Mouse (Mus musculus) hindbrain, embryonic 16.5 days (tissue): ENCODE data around the gene Tmem82. TPM values are rescaled to one million over a fixed set of nuclear protein-coding genes. Genes with fewer than 3 reads are reported as not detected.

Experiments used
- ATAC-seq: fragments of 200-750 bp; cut with Nextera tagmentation; 2 replicates; pipeline ENCODE4 v1.8.0; 2017; ENCODE audit warnings: moderate TSS enrichment, moderate library complexity
- H3K27ac ChIP-seq: fragments of 300-500 bp; sonication (generic); 2 replicates; pipeline ENCODE4 v1.5.1; 2014; ENCODE audit warnings: low read depth, mild to moderate bottlenecking, control low read depth, low read length, moderate library complexity
- H3K27me3 ChIP-seq: fragments of 300-500 bp; sonication (generic); replicated peaks from 2 replicates; pipeline ENCODE4 v1.6.1; 2014; ENCODE audit warnings: low read length; ENCODE audit not compliant: control insufficient read depth, insufficient read depth
- H3K36me3 ChIP-seq: fragments of 300-500 bp; sonication (generic); 2 replicates; pipeline ENCODE4 v1.6.1; 2014; ENCODE audit warnings: mild to moderate bottlenecking, low read length, moderate library complexity, mixed read lengths; ENCODE audit not compliant: control insufficient read depth, insufficient read depth
- H3K4me1 ChIP-seq: fragments of 300-500 bp; sonication (generic); 2 replicates; pipeline ENCODE4 v1.6.1; 2014; ENCODE audit warnings: low read depth, low read length; ENCODE audit not compliant: control insufficient read depth, insufficient read depth
- H3K4me2 ChIP-seq: fragments of 300-500 bp; sonication (generic); 2 replicates; pipeline ENCODE4 v1.6.1; 2014; ENCODE audit warnings: mild to moderate bottlenecking, low read length, control low read depth, moderate library complexity
- H3K4me3 ChIP-seq: fragments of 300-500 bp; sonication (generic); 2 replicates; pipeline ENCODE4 v1.5.1; 2014; ENCODE audit warnings: mild to moderate bottlenecking, low read length, control low read depth, moderate library complexity
- H3K9ac ChIP-seq: fragments of 300-500 bp; sonication (generic); 2 replicates; pipeline ENCODE4 v1.6.1; 2014; ENCODE audit warnings: low read depth, mild to moderate bottlenecking, control low read depth, low read length, moderate library complexity
- H3K9me3 ChIP-seq: fragments of 300-500 bp; sonication (generic); 2 replicates; pipeline ENCODE4 v1.6.1; 2014; ENCODE audit warnings: mild to moderate bottlenecking, low read length, moderate library complexity; ENCODE audit not compliant: control insufficient read depth
- WGBS: fragments of 180-500 bp; shearing (Covaris S2); extraction: QIAGEN DNeasy Blood & Tissue Kit; methylation state at CpG from one replicate; pipeline ENCODE4 v1.1.7; 2014; 5-methylcytosine and 5-hydroxymethylcytosine counted together
- polyA plus RNA-seq: library from polyadenylated mRNA; unstranded; fragments of >200 nt; fragmentation: Nextera tagmentation; extraction: Ambion mirVana; gene quantifications from 2 replicates; pipeline ENCODE4 v1.2.1, GENCODE M21; 2015

Tmem82 gene
- polyA plus RNA-seq, 1 experiment from 2014 or later = 0.45 TPM

DNA sequence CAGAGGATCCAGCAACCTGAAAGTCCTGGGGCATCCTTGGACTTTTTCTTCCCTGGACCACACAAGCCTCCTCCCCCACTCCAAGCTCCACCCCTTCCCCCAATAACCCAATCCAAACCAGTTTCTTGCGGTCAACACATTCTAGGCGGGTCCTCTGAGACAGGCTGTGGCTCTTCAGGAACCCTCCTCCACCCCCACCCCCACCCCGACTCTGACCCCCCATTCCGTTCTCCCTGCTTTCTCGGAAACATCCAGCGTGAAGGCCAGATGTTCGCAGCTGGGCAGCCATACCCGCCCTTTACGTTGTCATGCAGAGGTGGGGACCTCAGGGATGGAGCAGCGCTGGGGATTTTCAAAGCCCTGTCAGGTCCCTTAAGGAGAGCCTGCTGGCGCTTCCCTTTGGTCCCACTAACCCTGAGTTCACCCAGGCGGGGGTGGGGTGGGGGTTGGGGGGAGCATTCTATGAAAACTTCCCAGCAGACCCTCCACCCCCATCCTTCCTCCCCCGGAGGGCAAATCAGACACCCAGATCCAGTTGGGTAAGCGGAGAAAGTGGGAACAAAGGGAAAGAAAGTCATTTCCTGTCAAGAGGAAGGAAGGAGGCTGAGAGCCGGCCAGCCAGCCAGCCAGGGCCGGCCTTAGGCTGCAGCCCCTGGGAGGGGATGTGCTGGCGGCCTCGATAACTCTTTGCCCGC is 20.1 kb downstream of the Tmem82 start:
- Histone ChIP-seq H3K27ac (no peak overlapping the region), H3K4me1 (peaks cover 18% of the 10 kb centered on the region), H3K9me3 (no peaks in the 10 kb centered on the region), H3K4me2 (peak overlapping the region; percentile 94), H3K36me3 (no peaks in the 10 kb centered on the region), H3K4me3 (peak overlapping the region; percentile 66), H3K27me3 (no peaks in the 10 kb centered on the region; the same call in 1 of the 2 replicates), H3K9ac (peak overlapping the region; percentile 81)
- 1% methylated on average over 19 of the region's 19 CpGs for WGBS
- ATAC-seq = no peak

DNA sequence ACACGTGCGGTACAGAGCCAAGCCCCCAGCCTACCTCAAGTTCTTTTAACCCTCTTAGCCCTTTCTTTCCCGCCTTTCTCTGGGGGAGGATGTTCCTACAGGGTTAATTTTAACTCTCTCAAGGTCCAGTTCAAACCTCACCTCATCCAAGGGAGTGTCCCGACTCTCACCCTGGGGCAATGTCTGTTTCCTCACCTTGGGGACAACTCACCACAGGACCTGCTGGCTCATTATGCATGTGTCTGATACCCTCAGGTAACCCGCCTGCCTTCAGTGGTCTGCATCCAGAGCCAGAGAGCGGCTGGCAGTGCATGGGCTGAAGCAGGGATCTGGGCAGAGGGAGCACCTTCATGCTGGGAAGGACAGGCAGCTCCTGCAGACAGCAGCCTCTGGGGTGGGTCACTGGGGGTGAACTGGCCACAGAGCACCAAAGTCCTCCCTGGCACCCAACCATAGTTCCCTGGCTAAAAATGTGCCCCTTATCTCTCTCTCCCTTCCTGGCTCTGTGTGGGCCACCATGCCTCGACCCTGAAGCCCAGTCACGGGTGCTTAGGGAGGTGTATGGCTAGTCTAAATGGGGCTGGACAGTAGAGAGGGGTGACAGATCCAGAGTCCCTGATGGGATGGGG is 21.6 kb downstream of the Tmem82 start:
- no peak for ATAC-seq
- WGBS = 90% methylated on average over 8 of the region's 8 CpGs
- Histone ChIP-seq H3K36me3 (no peaks in the 10 kb centered on the region), H3K27ac (no peak overlapping the region), H3K4me1 (peaks cover 18% of the 10 kb centered on the region), H3K4me3 (no peak overlapping the region), H3K27me3 (no peaks in the 10 kb centered on the region; the same call in 1 of the 2 replicates), H3K4me2 (no peak overlapping the region), H3K9me3 (no peaks in the 10 kb centered on the region), H3K9ac (no peak overlapping the region)

DNA sequence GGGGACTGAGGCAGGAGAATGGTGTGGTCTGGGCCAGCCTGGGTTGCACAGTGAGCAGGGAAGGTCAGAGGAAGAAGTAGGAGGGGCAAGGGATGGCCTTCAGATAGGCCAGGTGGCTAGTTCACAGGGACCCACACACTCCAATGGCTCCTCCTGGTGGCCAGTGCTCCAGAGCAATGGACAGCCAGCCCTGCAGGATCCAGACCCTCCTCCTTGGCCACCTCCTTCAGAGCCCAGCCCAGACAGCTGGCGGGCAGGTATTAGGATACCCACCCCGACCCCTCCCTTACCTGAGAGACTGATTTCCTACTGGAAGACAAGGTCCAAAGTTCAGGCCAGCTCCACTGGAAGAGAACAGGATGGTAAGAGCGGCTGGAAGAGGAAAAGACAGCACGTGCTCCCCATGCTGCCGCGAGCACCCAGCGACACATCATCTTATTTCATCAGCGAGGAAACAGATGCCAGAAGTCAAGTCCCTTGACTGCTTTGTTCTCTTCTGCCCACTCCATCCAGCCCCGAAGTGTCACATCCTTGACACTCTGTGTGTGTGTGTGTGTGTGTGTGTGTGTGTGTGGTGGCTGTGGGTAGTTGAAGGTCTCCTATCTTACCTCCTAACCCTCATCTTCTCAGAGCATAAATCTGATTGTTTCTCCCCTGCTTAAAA is 22.7 kb downstream of the Tmem82 start:
- no peak overlapping the region for H3K4me2 ChIP-seq
- ATAC-seq = no peak
- H3K4me3 ChIP-seq = no peak overlapping the region
- no peak overlapping the region for H3K27ac ChIP-seq
- no peaks in the 10 kb centered on the region for H3K36me3 ChIP-seq
- peaks cover 18% of the 10 kb centered on the region for H3K4me1 ChIP-seq
- H3K27me3 ChIP-seq = no peaks in the 10 kb centered on the region; the same call in 1 of the 2 replicates
- no peaks in the 10 kb centered on the region for H3K9me3 ChIP-seq
- WGBS = 86% methylated on average over 9 of the region's 9 CpGs
- no peak overlapping the region for H3K9ac ChIP-seq

DNA sequence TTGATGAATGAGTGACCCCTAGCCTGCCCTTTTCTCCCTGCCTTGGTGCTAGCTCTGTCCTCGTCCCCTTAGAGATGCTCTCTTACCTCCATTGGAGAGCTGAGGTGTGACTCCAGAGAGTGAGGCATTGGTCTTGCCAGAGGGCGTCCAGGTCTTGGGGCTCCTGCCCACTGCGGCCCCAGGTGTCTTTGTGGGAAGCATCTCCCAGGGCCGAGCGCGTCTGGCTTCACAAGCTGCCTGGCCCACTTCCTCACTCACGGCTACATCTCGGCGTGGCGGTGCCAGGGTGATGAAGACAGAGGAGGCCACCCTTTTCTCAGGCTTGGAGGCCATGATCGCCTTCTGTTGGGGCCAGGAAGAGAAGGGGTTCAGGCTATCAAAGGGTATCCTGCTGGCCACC is 23.3 kb downstream of the Tmem82 start:
- 95% methylated on average over 11 of the region's 11 CpGs for WGBS
- ATAC-seq = no peak
- no peak overlapping the region for H3K4me2 ChIP-seq

DNA sequence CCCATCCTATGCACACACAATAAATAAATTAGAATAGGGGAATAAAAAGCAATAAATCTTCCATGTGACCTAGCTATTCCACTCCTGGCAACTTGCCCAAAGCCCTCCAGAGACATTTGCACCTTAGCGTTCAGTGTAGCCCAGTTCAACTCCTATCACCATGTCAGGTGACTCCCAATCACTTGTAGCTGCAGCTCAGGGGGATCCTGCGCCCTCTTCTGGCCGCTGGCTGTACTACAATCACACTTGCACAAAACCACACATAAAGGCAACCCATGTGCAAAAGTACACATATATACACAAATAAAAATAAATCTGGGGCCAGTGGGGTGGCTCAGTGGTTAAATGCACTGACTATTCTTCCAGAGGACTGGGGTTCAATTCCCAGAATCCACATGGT is 26.9 kb downstream of the Tmem82 start:
- ATAC-seq = no peak
- Histone ChIP-seq H3K36me3 (no peaks in the 10 kb centered on the region), H3K27me3 (no peaks in the 10 kb centered on the region), H3K27ac (no peak overlapping the region), H3K4me2 (no peak overlapping the region), H3K4me3 (no peak overlapping the region), H3K4me1 (no peaks in the 10 kb centered on the region), H3K9ac (no peak overlapping the region), H3K9me3 (no peaks in the 10 kb centered on the region)
- WGBS = 21% methylated on average over 3 of the region's 3 CpGs

More for the DNA sequence above, 23.3 kb downstream of the Tmem82 start:
- peaks cover 17% of the 10 kb centered on the region for H3K4me1 ChIP-seq
- H3K27ac ChIP-seq = no peak overlapping the region
- no peaks in the 10 kb centered on the region; the same call in 1 of the 2 replicates for H3K27me3 ChIP-seq
- no peak overlapping the region for H3K4me3 ChIP-seq
- H3K9ac ChIP-seq = no peak overlapping the region
- no peaks in the 10 kb centered on the region for H3K36me3 ChIP-seq
- no peaks in the 10 kb centered on the region for H3K9me3 ChIP-seq

DNA sequence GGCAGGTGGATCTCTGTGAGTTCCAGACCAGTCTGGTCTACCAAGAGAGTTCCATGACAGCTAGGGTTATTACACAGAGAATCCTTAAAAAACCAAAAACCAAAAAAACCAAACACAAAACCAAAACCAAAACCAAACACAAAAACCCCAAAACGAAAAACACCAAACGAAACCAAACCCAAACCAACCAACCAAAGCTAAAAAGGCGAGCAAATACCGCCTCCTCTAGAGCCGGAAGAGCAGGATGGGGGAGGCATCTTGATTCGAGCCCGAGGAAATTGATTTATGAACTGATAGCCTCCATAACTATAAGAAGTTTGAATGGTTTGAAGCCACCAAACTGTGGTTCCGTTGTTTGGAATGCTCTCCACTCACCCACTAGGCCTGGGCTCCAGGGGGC is 34.5 kb downstream of the Tmem82 start:
- no peak overlapping the region for H3K4me2 ChIP-seq
- H3K4me1 ChIP-seq = no peaks in the 10 kb centered on the region
- H3K27ac ChIP-seq = no peak overlapping the region
- ATAC-seq = no peak
- no peak overlapping the region for H3K4me3 ChIP-seq
- peaks cover 4% of the 10 kb centered on the region; the same call in 1 of the 2 replicates for H3K36me3 ChIP-seq
- no peaks in the 10 kb centered on the region for H3K27me3 ChIP-seq
- no peak overlapping the region for H3K9ac ChIP-seq
- 92% methylated on average over 8 of the region's 8 CpGs for WGBS
- H3K9me3 ChIP-seq = no peaks in the 10 kb centered on the region

DNA sequence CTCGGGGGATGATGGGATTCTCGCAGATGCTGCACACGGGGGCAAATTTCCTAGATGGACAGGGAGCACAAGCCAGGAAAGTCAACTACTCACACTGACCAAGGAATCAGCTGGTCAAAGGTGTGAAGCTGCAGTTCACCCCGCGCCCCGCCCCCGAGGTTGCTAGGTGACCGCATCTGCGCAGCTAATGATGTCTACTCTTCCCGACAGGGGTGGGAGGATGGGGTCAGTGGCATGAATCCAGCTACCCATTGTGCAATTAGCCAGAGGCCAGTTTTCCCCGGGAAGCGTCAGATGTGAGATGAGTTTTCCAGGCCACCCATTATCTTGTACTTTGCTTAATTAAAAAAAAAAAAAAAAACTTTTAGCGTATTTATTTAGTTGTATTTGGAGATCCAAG is 37.4 kb downstream of the Tmem82 start:
- H3K36me3 ChIP-seq = peaks cover 6% of the 10 kb centered on the region
- H3K4me3 ChIP-seq = no peak overlapping the region
- no peaks in the 10 kb centered on the region for H3K4me1 ChIP-seq
- H3K9ac ChIP-seq = no peak overlapping the region
- H3K9me3 ChIP-seq = peaks cover 3% of the 10 kb centered on the region; the same call in 1 of the 2 replicates
- no peaks in the 10 kb centered on the region for H3K27me3 ChIP-seq
- WGBS = 74% methylated on average over 13 of the region's 13 CpGs
- H3K27ac ChIP-seq = no peak overlapping the region
- ATAC-seq = no peak
- H3K4me2 ChIP-seq = no peak overlapping the region

DNA sequence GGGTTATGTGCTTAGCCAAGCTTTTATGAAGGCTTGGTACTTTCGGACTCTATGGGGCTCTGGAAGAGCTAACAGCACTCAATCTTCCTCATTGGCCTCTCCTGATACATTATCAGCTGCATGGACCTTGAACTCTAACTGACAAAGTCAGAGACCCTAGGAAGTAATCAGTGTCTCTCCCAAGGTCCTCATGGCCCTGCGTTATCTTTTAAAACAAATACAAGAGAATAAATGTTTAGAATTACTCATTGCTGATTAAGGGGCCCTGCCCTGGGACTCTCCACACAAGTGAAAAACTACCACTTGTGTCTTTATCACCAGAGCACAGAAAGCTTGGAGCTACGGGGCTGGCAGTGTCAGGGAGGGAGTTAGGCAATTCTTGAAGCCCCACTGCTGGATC is 39.6 kb downstream of the Tmem82 start:
- peaks cover 3% of the 10 kb centered on the region; the same call in 1 of the 2 replicates for H3K9me3 ChIP-seq
- no peak overlapping the region for H3K9ac ChIP-seq
- H3K4me1 ChIP-seq = no peaks in the 10 kb centered on the region; the same call in 1 of the 2 replicates
- WGBS = 92% methylated on average over 3 of the region's 3 CpGs
- H3K4me2 ChIP-seq = no peak overlapping the region
- H3K27ac ChIP-seq = no peak overlapping the region
- ATAC-seq = no peak
- peaks cover 2% of the 10 kb centered on the region for H3K36me3 ChIP-seq
- no peaks in the 10 kb centered on the region for H3K27me3 ChIP-seq
- no peak overlapping the region for H3K4me3 ChIP-seq

DNA sequence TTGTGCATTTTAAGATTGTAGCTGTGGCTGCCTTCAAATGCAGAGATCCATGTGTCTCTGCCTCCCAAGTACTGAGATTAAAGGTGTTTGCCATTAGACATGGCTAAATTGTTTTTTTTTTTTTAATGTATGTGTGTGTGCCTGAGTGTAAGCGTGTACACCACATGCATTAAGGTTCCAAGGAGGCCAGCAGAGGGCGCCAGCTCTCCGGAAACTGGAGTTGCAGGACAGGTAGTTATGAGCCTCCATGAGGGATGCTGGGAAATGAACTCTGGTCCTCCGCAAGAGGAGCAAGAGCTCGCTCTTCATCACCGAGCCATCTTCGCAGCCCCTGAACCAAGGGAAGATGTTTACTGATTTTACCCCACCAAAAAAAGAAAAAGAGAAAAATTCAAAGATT is 41.6 kb downstream of the Tmem82 start:
- H3K4me2 ChIP-seq = no peak overlapping the region
- WGBS = 93% methylated on average over 7 of the region's 7 CpGs
- no peak for ATAC-seq
- no peak overlapping the region for H3K9ac ChIP-seq
- no peak overlapping the region for H3K27ac ChIP-seq
- no peaks in the 10 kb centered on the region for H3K27me3 ChIP-seq
- H3K4me3 ChIP-seq = no peak overlapping the region
- peaks cover 2% of the 10 kb centered on the region for H3K36me3 ChIP-seq
- peaks cover 3% of the 10 kb centered on the region; the same call in 1 of the 2 replicates for H3K9me3 ChIP-seq
- no peaks in the 10 kb centered on the region; the same call in 1 of the 2 replicates for H3K4me1 ChIP-seq
